Mouse (Mus musculus) left cerebral cortex, adult 9 months (tissue): ENCODE measurements around the gene Wdr83os.
"Not testable (repeated sequence)": the region's sequence is repeated elsewhere in the genome, so short reads cannot be mapped to it uniquely, and the experiment has no call there.

Experiments
- DNase-seq, 2 experiments: peaks; one replicate each; pipeline ENCODE4 v3.0.0; 2022; ENCODE audit warnings: low spot score in 2 of 2

The Wdr83os gene

DNA sequence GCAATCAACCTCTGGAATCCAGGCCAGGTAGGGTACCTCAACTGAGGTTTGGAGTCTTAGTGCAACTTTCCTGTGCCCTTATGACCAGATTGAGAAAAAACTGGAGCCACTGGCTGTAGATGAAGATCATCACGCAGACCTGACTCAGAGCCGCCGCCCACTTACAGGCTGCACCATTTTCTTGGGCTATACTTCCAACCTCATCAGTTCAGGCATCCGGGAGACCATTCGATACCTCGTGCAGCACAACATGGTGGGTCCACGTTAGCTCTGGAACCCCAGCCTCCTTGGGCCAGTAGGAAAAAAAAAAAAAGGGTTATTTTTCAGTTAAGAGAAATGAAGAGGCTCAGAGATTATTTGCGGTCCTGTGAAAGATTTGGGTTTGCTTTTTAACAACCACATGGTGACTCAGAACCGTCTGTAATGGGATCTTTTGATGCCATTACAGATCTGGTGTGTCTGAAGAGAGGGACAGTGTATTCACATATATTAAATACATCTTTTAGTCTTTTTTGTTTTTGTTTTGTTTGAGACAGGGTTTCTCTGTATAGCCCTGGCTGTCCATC, 8.1 kb upstream of the Wdr83os start:
- DNase-seq = no peak

DNA sequence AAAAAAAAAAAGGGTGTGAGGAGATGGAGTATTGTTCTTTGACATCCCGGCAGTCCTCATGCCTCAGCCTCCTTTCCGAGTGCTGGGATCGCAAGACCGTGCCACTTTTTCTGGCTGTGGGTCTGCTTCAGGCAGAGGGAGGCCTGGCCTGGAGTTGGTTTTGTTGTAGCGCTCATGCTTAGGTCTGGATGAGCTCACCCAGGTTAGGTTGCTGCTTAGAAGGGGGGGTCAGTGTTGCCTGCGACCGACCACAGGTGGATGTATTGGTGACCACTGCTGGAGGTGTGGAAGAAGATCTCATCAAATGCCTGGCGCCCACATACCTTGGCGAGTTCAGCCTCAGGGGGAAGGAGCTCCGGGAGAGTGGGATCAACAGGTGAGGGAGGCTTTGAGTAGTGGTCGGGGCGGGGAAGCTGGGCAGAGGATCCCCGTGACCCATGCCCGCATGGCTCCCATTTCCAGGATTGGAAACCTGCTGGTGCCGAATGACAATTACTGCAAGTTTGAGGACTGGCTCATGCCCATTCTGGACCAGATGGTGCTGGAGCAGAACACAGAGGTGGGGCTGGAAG, 7.4 kb upstream of the Wdr83os start:
- DNase-seq = no peak

DNA sequence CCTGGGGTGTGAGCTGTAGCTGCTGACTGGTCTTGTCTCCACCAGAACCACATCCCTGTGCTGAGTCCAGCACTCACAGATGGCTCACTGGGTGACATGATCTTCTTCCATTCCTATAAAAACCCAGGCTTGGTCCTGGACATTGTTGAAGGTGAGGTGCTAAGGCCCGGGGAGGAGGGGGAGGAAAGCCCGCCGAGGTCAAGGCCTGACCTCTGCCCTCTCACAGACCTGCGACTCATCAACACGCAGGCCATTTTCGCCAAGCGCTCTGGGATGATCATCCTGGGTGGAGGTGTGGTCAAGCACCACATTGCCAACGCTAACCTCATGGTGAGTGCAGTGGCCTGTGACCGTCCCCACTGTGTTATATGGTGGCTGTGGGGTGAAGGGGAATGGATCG, 6.4 kb upstream of the Wdr83os start:
- no peak for DNase-seq

DNA sequence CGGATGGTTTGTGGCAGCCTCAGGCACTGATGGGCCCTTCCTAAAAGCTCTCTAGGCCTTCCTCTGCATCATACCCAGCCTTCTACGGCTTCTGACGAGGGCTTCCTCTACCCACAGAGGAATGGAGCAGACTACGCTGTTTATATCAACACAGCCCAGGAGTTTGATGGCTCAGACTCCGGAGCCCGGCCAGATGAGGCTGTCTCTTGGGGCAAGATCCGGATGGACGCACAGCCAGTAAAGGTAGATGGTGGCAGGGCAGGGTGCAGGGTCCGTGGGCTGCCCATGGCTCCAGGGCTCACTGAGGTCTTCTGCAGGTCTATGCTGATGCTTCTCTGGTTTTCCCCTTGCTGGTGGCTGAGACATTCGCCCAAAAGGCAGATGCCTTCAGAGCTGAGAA, 5.9 kb upstream of the Wdr83os start:
- DNase-seq = no peak

DNA sequence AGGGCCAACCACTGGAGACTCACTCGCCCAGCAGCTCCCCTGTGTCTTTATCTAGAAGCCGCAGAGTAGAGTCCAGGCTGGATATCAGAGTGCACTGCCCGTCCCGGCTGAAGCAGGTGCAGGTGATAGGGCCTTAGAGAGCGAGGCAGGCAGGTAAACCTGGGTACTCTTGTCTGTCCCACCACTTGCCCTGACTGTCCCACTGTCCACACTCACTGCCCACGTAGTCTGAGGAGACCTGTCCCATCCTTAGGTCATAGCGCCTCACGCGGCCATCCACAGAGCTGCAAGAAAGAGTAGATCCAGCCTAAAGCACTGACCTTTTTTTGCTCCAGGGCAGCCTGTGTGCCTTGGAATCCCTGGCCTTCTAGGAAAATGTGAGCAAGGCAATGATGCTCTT, 4.5 kb upstream of the Wdr83os start:
- no peak for DNase-seq

DNA sequence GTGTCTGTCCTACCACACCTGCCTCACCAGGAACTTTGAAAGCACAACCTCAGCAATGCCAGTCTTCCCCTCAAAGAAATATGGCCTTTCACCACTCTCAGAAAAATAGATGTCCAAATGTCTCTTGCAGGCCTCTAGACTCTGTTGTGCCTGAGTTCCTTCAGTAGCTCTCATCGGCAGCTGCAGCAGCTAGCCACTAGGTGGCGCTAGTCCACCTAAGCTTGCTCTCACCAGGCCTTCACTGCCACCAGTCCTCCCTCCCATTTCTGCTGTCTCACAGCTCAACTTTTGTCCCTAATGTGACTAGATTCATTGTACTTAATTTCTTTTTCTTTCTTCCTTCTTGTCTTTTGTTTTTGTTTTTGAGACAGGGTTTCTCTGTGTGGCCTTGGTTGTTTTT, 3.5 kb upstream of the Wdr83os start:
- DNase-seq = peak in 1 of 2 experiments; percentile 88

DNA sequence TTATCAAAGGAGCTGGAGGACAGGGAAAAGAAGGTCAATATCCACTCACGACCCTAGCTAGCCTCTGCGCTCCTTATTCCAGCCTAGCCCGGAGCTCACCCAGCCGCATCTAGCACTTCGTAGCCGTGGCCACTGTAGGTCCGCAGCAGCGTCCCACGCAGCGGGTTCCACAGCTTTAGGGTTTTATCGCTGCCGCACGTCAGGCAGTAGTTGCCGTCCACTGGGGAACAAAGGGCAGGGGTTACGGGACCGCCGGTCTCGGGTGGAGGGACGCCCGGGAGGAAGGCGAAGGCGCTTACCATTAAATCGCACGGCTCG, 367 bp upstream of the Wdr83os start:
- DNase-seq = no peak

DNA sequence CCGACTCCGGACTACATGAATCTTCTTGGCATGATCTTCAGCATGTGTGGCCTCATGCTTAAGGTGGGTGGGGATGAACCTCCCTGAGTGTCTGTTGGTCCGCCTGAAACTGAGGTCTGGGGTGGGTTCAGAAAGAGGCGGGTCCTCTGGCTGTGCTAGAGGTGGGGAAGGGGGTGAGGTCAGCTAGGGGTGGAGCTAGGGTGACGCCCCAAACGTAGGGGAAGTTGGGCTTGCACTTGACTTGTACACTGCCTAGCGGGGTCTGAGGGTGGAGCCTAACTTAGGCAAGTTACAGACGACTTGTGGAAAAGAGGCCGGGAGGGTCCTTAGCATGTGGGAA, 646 bp downstream of the Wdr83os start, which contains the start of gene Wdr83:
Wdr83 (minus strand) TSS at position 91 of the 340 bp plus-strand sequence.
- DNase-seq = no peak

DNA sequence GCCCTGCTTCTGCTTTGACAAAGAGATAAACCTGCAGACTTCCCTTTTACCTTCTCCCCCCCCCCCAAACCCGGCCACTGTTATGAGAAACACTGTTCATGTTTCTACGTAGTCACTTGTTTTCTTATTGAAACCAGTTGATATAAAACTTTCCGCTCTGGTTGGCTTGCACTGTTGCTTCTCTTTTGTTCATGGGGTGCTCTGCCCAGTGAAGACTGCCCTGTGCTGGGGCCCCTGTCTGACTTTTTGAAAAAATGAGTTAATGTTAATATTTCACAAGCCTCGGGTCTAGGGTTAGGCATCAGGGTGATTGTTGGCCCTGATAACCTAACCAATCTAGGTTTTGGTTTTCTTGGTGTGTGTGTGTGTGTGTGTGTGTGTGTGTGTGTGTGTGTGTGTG, 1.6 kb downstream of the Wdr83os start:
- DNase-seq = not testable (repeated sequence)

DNA sequence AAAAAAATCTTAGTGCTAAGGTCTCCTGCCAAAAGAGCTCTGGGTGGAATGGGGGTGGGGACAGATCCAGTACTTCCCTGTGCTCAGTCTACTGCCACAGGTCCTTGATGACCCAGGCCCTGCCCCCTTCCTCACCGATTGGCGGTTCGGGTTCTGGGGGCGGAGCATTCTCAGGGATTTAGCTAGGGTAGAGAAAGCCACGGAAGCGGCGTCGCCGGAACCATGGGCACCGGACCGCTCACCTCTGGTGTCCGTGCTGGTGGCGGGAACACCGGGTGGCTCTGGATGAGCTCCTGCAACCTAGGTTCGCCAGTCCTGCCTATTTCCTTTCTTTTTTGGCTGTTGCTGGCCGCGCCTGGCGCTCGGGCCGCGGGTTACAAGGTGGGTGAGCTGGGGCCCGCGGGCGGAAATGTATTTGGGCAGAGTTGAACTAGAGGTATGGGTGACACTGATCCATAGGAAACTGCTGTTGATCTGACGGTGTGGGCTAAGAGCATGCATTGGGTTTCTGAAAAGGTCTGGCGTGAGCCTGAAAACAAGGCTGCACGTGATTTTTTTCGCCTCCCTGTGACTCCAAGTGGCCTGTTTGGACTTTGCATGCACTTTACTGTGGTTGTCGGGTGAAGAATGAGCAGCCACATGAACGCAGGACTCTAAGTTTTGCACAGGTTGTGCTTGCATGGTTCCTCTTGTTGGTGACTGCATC, 2.7 kb downstream of the Wdr83os start, which contains the start of gene Man2b1:
Man2b1 (plus strand) TSS at position 163 of the 706 bp plus-strand sequence.
- peak; percentile 68 to 91 for DNase-seq

DNA sequence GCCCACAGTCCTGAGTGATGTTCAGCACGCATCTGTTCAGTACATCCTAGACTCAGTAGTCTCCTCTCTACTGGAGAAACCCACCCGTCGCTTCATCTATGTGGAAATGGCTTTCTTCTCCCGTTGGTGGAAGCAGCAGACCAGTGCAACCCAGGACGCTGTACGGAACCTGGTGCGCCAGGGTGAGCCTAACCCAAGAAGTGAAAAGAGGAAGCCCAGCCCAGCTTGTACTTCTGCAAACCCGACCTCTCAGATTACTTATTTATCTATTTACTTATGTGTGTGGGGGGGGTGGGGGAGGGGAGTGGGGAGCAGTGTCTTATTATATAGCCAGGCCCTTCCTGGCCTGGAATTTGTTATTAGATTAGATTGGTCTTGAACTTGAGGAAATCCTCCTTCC, 4.1 kb downstream of the Wdr83os start:
- no peak for DNase-seq

DNA sequence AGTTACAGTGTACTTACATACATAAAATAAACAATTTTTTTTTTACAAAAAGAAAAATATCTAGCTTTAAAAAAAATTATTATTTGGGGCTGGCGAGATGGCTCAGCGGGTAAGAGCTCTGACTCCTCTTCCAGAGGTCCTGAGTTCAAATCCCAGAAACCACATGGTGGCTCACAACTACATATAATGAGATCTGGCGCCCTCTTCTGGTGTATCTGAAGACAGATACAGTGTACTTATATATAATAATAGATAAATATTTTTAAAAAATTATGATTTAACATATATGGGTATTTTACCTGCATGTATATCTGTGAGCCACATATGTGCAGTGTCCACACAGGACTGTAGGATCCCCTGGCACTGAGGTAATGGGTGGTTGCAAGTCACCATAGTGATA, 5.7 kb downstream of the Wdr83os start:
- no peak for DNase-seq

DNA sequence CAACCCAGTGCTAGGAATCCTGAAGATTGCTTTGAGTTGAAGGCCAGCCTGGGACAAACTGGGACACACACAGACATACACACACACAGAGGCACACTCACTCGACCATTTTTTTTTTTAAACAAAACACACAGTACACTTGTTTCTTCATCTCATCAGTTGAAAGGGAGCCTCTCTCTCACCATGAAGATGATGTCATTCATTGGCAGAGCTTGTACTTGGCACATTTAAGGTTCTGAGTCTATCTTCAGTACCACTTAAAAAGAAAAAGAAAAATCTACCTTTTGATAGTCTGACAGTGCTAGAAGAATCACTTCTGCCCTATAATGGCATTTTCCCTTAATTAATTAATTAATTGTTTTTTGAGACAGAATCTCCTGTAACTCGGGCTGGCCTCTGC, 8.2 kb downstream of the Wdr83os start:
- DNase-seq = no peak

DNA sequence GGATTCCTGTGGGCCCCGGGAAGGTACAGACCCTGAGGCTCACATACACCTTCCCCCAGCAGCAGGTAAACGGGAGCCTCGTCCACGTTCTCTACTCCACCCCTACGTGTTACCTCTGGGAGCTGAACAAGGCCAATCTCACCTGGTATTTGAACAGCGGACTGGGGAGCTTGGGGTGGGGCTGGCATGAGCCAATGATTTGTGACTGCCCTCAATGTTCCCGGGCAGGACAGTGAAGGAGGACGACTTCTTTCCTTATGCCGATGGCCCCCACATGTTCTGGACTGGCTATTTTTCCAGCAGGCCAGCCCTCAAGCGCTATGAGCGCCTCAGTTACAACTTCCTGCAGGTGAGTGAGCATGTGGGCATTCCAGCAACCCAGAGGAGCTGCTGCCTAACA, 10.3 kb downstream of the Wdr83os start:
- no peak for DNase-seq

DNA sequence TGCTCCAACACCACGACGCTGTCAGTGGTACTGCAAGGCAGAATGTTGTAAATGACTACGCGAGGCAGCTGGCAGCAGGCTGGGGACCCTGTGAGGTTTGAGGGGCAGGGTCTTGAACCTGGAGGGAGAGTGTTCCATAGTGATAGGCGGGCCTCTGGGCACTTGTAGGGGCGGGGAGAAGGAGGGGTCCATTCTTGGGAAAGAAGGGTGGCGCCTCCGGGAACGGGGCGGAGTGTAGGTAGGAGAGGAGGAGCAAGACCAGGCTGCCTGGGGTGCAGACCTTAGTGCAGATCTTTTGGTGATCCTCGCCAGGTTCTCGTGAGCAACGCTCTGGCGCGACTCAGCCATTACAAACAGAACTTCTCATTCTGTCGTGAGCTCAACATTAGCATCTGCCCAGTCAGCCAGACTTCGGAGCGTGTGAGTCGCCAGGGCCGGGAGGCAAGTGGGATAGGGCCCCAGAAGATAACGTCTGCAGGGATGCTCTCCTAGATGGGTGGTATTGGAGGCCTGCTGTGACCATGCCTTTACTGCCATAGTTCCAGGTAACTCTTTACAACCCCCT, 11.1 kb downstream of the Wdr83os start:
- DNase-seq = no peak

DNA sequence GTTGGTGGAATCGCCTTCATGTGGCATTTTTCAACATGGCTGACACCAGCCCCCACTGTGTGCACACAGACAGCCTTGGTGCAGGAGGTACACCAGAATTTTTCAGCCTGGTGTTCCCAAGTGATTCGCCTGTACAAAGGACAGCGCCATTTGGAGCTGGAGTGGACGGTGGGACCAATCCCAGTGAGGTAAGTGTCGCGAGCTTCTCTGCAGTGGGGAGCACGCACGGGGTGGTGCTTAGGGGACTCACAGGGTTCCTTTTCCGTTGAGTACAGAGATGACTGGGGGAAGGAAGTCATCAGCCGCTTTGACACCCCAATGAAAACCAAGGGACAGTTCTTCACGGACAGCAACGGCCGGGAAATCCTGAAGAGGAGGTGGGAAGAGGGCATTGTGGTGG, 14.5 kb downstream of the Wdr83os start:
- DNase-seq = no peak

DNA sequence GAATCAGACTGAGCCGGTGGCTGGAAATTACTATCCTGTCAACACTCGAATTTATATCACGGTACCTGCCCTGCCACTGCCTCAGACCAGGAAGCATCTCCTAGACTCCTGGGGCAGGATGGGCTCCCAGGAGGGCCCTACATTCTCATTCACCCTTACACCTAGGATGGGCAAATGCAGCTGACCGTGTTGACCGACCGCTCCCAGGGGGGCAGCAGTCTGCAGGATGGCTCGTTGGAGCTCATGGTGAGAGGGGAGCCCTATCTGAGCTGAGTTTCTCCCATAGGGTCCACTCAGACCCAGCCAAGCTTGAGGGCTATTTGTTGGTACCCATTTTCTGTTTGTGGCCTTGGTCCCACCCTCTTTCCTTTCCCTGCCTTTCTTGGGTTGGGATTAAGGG, 15.0 kb downstream of the Wdr83os start:
- DNase-seq = no peak

DNA sequence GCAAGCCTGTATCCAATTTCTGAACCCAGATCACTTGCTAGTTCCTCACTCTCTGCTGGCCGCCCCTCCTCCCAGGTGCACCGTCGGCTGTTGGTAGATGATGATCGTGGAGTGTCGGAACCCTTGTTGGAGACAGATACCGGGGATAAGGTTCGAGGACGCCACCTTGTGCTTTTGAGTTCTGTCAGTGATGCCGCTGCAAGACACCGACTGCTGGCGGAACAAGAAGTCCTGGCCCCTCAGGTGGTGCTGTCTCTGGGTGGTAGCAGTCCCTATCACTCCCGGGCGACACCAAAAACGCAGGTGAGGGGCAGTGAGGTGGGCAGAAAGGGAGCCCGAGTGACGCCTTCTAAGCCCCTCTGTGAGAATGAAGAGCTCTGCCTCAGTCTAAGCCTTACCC, 15.7 kb downstream of the Wdr83os start:
- no peak for DNase-seq

DNA sequence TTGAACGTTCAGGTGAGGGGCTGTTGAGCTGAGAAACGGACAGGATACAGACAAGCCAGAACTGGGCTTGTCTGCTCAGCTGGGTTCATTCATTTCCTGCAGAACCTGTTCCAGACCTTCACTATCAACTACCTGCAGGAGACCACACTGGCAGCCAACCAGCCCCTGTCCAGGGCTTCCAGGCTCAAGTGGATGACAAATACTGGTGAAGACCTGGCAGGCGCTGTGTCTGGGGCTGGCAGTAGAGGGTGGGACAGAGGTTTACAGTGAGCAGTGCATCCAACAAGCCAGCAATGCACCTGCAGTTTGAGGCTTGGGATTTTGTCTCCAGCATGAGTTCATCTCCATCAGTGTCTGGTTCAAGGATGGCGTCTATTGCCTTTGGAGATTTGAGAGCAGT, 16.3 kb downstream of the Wdr83os start:
- no peak for DNase-seq

DNA sequence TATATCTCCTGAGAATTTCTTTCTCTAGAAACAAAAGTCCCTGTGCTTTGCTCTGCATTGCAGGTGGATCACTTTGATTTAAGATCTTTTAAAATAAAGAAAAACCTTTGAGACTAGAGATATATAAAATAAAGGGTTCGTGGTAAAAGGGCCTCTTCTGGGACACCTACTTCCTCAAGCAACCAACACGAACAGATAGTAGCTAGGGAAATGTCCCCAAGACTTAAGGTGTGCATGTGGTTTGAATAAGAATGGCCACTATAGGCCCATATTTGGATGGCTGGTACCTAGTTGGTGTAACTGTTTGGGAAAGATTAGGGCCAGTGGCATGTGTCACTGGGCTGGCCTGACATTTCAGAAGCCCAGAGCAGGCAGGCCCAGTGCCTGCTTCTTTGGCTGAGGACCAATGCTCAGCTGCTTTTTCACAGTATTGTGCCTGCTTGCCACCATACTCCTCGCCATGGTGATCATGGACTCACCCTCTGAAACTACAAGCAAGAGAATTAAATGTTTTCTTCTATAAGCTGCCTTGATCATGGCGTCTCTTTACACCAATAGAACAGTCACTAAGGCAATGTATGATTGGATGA, 19.6 kb downstream of the Wdr83os start:
- no peak for DNase-seq

DNA sequence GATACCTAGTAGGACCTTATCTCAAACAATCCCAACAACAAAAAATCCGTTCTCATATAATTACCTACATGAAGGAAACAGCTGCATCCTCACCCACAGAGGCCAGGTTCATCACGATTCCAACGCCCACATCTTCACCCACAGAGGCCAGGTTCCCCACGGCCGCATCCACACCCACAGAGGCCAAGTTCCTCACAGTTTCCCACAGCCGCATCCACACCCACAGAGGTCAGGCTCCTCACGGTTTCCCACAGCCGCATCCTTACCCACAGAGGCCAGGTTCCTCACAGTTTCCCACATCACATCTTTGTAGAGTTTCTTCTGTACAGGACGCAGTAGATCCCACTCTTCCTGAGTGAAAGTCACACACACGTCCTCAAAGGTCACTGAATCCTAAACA, 32.7 kb downstream of the Wdr83os start:
- no peak for DNase-seq

DNA sequence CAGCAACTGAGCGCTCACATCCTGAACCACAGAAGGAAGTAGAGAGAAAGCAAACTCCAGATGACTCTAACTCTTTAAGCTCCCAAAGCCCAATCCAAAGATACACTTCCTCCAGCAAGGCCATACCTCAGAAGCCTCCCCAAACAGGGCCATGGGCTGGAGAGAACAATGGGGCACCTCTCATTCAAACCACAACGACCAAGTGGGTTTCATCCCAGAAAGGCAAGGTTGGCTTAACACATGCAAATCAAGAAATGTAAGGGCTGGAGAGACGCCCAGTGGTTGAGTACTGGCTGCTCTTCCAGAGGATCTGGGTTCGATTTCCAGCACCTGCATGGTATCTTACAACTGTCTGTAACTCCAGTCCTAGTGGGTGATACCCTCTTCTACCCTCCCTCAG, 35.0 kb downstream of the Wdr83os start:
- no peak for DNase-seq

DNA sequence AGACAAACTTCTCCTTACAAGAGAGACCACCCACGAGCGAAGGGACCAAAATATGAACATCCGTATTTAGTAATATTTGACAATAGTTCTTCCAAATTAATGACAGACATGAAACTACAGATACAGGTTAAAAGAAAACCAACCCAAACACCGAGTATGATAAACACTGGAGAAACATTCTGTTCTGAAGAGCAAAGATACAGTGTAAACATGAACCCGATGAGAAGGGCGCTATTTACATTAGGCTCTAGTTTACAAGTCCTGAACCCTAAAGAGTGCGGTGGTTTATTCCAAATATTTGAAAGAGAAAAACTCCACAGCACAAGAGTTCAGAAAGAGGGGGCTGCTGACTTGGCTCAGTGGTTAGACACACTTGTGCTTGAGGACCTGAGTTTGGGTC, 36.4 kb downstream of the Wdr83os start:
- no peak for DNase-seq
